Mouse (Mus musculus) spleen, postnatal 0 days (tissue): ENCODE measurements around the gene Socs3. TPM values are rescaled to one million over a fixed set of nuclear protein-coding genes. Genes with fewer than 3 reads are reported as not detected.

Source experiments
- polyA plus RNA-seq: library from polyadenylated mRNA; unstranded; fragments of >200 nt; fragmentation: Nextera tagmentation; extraction: Ambion mirVana; gene quantifications from 2 replicates; pipeline ENCODE4 v1.2.1, GENCODE M21; 2015

The Socs3 gene
- 7.0 and 7.6 TPM in 2 replicates for polyA plus RNA-seq

GRCm38 (mm10) chr11:117969945-117970872, at the start of gene Socs3:
Gene Socs3, minus strand, starts transcription at chr11:117970047.

GRCm38 (mm10) chr11:117986126-117987031, 16.5 kb upstream of the Socs3 start, which contains the start of gene Pgs1:
Gene Pgs1, plus strand, starts transcription at chr11:117986292.

Other genes starting within 250 kb of the Socs3 start
- gene Tmc8, start 188.0 kb downstream of the Socs3 start, polyA plus RNA-seq = 13.6 and 17.3 TPM in 2 replicates
- 50.6 and 52.6 TPM in 2 replicates for gene Tmc6, start 187.8 kb downstream of the Socs3 start, polyA plus RNA-seq
- 87.8 and 111 TPM in 2 replicates for gene 6030468B19Rik, start 172.4 kb downstream of the Socs3 start, polyA plus RNA-seq
- 1.2 TPM in 2 replicates for gene Gm20708, start 160.4 kb downstream of the Socs3 start, polyA plus RNA-seq
- 78.2 and 88.3 TPM in 2 replicates for gene Syngr2, start 160.4 kb downstream of the Socs3 start, polyA plus RNA-seq
- gene Afmid, start 144.1 kb downstream of the Socs3 start, polyA plus RNA-seq = 14.7 and 15.3 TPM in 2 replicates
- 240 and 266 TPM in 2 replicates for gene Tk1, start 144.0 kb downstream of the Socs3 start, polyA plus RNA-seq
- 486 and 595 TPM in 2 replicates for gene Birc5, start 120.8 kb downstream of the Socs3 start, polyA plus RNA-seq
- gene Tmem235, start 109.3 kb downstream of the Socs3 start, polyA plus RNA-seq = not detected in 2 replicates
- 2.4 and 3.1 TPM in 2 replicates for gene Tha1, start 96.6 kb downstream of the Socs3 start, polyA plus RNA-seq
- gene Pgs1, start 16.2 kb upstream of the Socs3 start, polyA plus RNA-seq = 18.8 and 20.9 TPM in 2 replicates
- gene Dnah17, start 160.6 kb upstream of the Socs3 start, polyA plus RNA-seq = 0.08 and 0.11 TPM in 2 replicates